Mouse (Mus musculus) brown adipose tissue, adult 24 weeks (tissue): ENCODE results near the gene Adamtsl5. TPM values are rescaled to one million over a fixed set of nuclear protein-coding genes. Genes with fewer than 3 reads are reported as not detected.

ENCODE experiments used
- H3K27ac ChIP-seq: fragments of 200-500 bp; replicated peaks from 2 replicates; pipeline ENCODE4 v1.5.1; 2012; ENCODE audit warnings: low read depth, mild to moderate bottlenecking, low read length
- H3K4me1 ChIP-seq: fragments of 200-500 bp; 2 replicates; pipeline ENCODE4 v1.6.1; 2012; ENCODE audit warnings: low read length, mixed read lengths; ENCODE audit not compliant: control insufficient read depth, insufficient read depth, insufficient read length
- H3K4me3 ChIP-seq: fragments of 200-500 bp; 2 replicates; pipeline ENCODE4 v1.5.1; 2012; ENCODE audit warnings: low read depth, mild to moderate bottlenecking, low read length, moderate library complexity; ENCODE audit not compliant: insufficient read depth
- polyA plus RNA-seq: library from polyadenylated mRNA; stranded (reverse); fragments of >200 nt; gene quantifications from 2 replicates; pipeline ENCODE4 v1.2.4, GENCODE M21; 2012; ENCODE audit not compliant: missing spikeins, insufficient read depth, insufficient read length

Adamtsl5 gene
- polyA plus RNA-seq, 1 experiment: 4.2 TPM

GRCm38 (mm10) chr10:80384115-80384639 lies 36.0 kb upstream of the Adamtsl5 start:
- H3K4me3 ChIP-seq: no peak overlapping the region
- H3K27ac ChIP-seq: no peak overlapping the region
- peaks cover 19% of the 10 kb centered on the region for H3K4me1 ChIP-seq

GRCm38 (mm10) chr10:80383431-80383830 lies 35.2 kb upstream of the Adamtsl5 start:
- Histone ChIP-seq H3K4me1 (peaks cover 19% of the 10 kb centered on the region), H3K27ac (no peak overlapping the region), H3K4me3 (no peak overlapping the region)

- no peak overlapping the region for H3K27ac ChIP-seq
- H3K4me1 ChIP-seq: peaks cover 19% of the 10 kb centered on the region
- H3K4me3 ChIP-seq: no peak overlapping the region
Observed at GRCm38 (mm10) chr10:80382641-80383365, 34.6 kb upstream of the Adamtsl5 start.

GRCm38 (mm10) chr10:80377716-80378115 lies 29.5 kb upstream of the Adamtsl5 start:
- no peaks in the 10 kb centered on the region for H3K4me1 ChIP-seq
- H3K27ac ChIP-seq: no peak overlapping the region
- H3K4me3 ChIP-seq: no peak overlapping the region

GRCm38 (mm10) chr10:80376160-80376559 lies 27.9 kb upstream of the Adamtsl5 start:
- H3K4me3 ChIP-seq: no peak overlapping the region
- no peaks in the 10 kb centered on the region for H3K4me1 ChIP-seq
- no peak overlapping the region for H3K27ac ChIP-seq

- Histone ChIP-seq H3K27ac (no peak overlapping the region), H3K4me3 (no peak overlapping the region), H3K4me1 (no peaks in the 10 kb centered on the region)
Observed at GRCm38 (mm10) chr10:80374063-80374462, 25.9 kb upstream of the Adamtsl5 start.

GRCm38 (mm10) chr10:80372706-80373105 lies 24.5 kb upstream of the Adamtsl5 start:
- Histone ChIP-seq H3K4me1 (no peaks in the 10 kb centered on the region), H3K4me3 (no peak overlapping the region), H3K27ac (no peak overlapping the region)

- H3K27ac ChIP-seq: no peak overlapping the region
Observed at GRCm38 (mm10) chr10:80371983-80372382, 23.8 kb upstream of the Adamtsl5 start.

GRCm38 (mm10) chr10:80371411-80371966 lies 23.3 kb upstream of the Adamtsl5 start:
- no peak overlapping the region for H3K27ac ChIP-seq
- H3K4me1 ChIP-seq: no peaks in the 10 kb centered on the region
- no peak overlapping the region for H3K4me3 ChIP-seq

More at GRCm38 (mm10) chr10:80371983-80372382, 23.8 kb upstream of the Adamtsl5 start:
- Histone ChIP-seq H3K4me1 (no peaks in the 10 kb centered on the region), H3K4me3 (no peak overlapping the region)

- Histone ChIP-seq H3K4me3 (no peak overlapping the region), H3K27ac (no peak overlapping the region), H3K4me1 (no peaks in the 10 kb centered on the region)
Observed at GRCm38 (mm10) chr10:80369995-80370747, 22.0 kb upstream of the Adamtsl5 start.

GRCm38 (mm10) chr10:80368392-80368791 lies 20.2 kb upstream of the Adamtsl5 start:
- H3K27ac ChIP-seq: no peak overlapping the region
- no peaks in the 10 kb centered on the region for H3K4me1 ChIP-seq
- H3K4me3 ChIP-seq: no peak overlapping the region

- H3K27ac ChIP-seq: no peak overlapping the region
- no peak overlapping the region for H3K4me3 ChIP-seq
- no peaks in the 10 kb centered on the region for H3K4me1 ChIP-seq
Observed at GRCm38 (mm10) chr10:80367954-80368353, 19.7 kb upstream of the Adamtsl5 start.

- Histone ChIP-seq H3K4me1 (no peaks in the 10 kb centered on the region), H3K4me3 (no peak overlapping the region), H3K27ac (no peak overlapping the region)
Observed at GRCm38 (mm10) chr10:80365736-80366135, 17.5 kb upstream of the Adamtsl5 start.

- Histone ChIP-seq H3K4me3 (no peak overlapping the region), H3K27ac (no peak overlapping the region), H3K4me1 (no peaks in the 10 kb centered on the region)
Observed at GRCm38 (mm10) chr10:80363734-80364133, 15.5 kb upstream of the Adamtsl5 start.

- Histone ChIP-seq H3K27ac (no peak overlapping the region), H3K4me1 (no peaks in the 10 kb centered on the region), H3K4me3 (no peak overlapping the region)
Observed at GRCm38 (mm10) chr10:80357994-80358639, 9.9 kb upstream of the Adamtsl5 start.
